Mouse (Mus musculus) C2C12 (cell line): ENCODE results near the gene Dexi.

Source experiments
- CEBPB ChIP-seq: IDR thresholded peaks from one replicate; pipeline ENCODE4 v1.6.1; 2011; ENCODE audit warnings: low read depth, mild to moderate bottlenecking, control low read depth, moderate library complexity
- CTCF ChIP-seq: IDR thresholded peaks from one replicate; pipeline ENCODE4 v1.5.1; 2011; ENCODE audit not compliant: control insufficient read depth, insufficient read depth, insufficient read length
- MAX ChIP-seq: IDR thresholded peaks from one replicate; pipeline ENCODE4 v1.6.1; 2011; ENCODE audit warnings: mild to moderate bottlenecking, control low read depth
- USF1 ChIP-seq: IDR thresholded peaks from one replicate; pipeline ENCODE4 v1.6.1; 2011; ENCODE audit warnings: low read depth, mild to moderate bottlenecking, control low read depth, moderate library complexity

DNA sequence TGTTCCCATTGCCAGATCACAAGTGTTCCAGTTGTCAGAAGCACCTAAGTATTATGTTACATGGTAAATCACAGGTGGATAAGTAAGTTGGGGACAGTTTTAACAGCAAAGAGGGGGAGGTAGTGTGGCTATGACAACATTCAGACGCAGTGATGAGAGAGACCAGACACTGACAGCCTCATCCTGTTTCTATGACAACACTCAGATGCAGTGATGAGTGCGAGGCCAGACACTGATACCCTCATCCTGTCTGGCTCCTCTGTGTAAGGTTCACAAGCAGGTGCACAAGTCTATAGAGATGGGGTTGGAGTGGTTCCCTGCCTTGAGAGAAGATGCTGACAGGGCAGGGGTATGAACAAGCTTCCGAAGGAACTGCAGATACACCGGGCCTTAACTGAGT is 24.3 kb upstream of the Dexi start:
- TF ChIP-seq USF1 (no peak), MAX (no peak), CTCF (no peak), CEBPB (no peak)
